Mouse (Mus musculus) thymus, adult 18-20 months (tissue): ENCODE measurements around the gene G3bp2.
"Not testable (repeated sequence)": the region's sequence is repeated elsewhere in the genome, so short reads cannot be mapped to it uniquely, and the experiment has no call there.

Experiments used
- DNase-seq, 2 experiments: peaks; one replicate each; pipeline ENCODE4 v3.0.0; 2022; ENCODE audit warnings: mixed read lengths in 2 of 2

Gene G3bp2

DNA sequence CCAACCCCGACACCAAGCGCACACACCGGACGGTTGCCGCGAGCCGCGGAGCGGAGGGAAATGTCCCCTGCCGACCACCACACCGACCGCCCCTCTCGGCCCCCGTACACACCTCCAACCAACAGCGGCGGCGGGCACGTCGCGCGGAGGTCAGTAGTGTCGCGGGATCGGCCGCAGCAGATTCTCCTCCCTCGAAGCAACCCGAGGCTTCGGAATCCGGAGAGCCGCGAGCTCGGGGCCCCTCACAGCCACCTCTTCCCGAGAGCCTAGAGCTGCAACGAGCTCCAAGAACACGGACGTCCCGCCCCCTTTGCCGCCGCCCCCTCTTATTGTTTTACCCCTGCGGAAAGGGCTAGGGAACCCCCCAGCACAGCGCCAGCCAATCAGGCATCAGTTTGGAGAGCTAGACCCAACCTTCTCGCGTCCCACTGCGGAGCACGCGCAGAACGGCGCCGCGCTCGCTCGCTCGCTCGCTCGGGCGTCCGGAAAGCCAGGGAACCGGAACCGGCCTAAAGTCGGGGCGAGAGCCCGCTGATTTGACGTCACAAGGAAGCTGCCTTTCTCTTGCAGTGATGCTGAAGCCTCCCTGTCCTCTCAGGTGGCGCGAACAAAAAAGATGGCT, at the start of gene G3bp2:
G3bp2 (minus strand) TSS at position 303 of the 622 bp plus-strand sequence.
- DNase-seq: peak; percentile 97 to 98

DNA sequence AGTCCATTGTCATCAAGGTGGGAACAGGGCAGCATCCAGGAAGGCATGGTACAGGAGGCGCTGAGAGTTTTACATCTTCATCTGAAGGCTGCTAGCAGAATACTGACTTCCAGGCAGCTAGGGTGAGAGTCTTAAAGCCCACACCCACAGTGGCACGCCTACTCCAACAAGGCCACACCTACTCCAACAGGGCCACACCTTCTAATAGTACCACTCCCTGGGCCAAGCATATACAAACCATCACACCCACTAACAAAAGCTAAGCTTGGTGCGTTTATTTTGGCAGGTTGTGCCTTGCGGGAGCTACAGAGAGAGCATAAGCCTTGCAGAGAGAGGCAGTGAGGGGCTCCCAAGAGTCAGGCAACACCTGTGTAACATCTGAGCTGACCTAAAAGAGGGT, 49.5 kb upstream of the G3bp2 start:
- DNase-seq: not testable (repeated sequence)

DNA sequence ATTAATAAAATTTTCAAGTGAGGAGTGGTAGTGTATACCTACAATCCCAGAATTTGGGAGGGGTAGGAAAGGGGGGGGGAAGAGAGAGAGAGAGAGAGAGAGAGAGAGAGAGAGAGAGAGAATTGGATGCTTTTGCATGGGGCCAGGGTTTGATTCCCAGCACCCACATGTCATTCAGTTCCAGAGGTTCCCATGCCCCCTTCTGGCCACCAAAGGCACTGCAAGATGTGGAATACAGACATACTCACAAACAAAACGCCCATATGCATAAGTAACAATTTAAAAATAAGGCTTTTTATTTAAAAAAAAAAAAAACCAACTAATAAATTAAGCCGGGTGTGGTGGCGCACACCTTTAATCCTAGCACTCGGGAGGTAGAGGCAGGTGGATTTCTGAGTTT, 48.6 kb upstream of the G3bp2 start:
- no peak for DNase-seq

DNA sequence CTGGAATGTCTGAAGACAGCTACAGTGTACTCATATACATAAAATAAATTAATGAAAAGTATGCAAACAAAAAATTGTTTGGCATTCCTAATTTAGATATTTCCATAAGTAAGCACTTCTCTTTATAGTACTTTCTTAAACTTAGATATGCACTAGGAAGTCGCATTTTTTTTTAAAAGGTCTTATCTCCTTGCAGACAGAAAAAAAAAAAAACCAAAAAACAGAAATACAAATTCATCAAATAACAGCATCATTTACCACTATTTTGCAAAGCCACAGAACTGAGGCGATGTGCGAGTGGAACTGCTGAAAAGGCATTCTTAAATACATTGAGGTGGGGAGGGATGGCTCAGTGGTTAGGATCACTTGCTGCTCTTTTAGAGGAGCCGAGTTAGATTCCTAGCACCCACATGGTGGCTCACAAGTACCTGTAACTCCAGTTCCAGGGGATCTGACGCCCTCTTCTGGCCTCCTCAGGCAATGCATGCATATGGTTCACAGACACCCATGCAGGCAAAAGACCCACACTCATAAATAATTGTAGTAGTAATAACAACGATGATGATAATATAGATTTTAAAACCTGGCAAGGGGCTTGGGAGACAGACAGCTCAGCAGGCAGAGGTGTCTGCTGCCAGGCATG, 46.6 kb upstream of the G3bp2 start:
- no peak for DNase-seq

DNA sequence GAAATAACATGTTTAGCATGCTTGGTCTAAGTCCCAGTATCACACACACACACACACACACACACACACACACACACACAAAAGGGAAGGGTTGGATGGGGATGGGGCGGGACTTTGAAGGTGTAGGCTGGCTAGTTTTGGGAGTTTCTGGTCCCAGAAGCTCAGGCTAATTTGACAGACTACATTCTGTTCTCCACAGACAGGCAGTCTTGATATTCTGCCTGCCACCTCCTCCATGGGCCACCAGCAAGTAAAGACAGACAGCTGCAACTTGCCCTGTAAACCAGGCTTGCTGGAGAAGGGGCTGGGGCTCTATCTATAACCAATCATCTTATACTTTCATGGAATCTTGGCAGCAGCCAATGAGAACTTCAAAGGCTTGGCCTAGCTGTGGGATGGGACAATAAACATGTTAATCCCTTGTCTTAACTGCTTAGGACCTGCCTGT, 45.8 kb upstream of the G3bp2 start:
- no peak for DNase-seq

DNA sequence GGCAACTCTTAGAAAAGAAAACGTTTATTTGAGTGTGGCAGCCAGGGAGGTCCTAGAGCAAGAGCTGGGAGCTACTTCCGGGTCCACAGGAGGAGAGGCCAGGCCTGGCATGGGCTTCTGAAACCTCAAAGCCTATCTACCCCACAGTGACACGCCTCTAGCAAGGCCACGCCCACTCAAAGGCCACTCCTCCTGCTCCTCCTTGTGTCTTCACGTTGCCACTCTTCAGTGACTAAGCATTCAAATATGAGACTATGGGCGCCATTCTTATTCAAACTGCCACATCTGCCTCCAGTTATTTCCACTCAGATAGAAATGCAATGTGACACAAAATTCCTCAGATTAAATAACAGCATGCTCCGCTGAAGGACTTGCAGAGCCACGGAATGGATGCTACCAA, 45.1 kb upstream of the G3bp2 start:
- DNase-seq: peak in 1 of 2 experiments; percentile 31

DNA sequence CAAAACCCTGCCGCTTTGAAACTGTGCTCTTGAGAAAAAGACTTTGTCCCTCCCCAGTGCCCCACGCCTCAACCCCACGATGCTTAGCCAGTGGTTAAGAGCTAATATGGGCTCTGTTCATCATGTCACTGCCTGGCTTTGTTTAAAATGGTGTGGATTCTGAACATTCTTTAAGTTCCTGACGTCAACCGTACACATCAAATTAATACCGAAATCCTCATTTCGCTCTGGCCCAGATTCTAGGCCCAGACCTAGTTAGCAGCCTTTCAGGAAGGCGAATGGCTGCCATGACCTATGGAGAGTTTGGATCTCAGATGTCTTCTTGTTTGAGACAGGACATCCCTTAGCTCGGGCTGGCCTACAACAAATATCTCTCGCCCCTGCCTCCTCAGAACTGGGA, 44.2 kb upstream of the G3bp2 start:
- DNase-seq: no peak

DNA sequence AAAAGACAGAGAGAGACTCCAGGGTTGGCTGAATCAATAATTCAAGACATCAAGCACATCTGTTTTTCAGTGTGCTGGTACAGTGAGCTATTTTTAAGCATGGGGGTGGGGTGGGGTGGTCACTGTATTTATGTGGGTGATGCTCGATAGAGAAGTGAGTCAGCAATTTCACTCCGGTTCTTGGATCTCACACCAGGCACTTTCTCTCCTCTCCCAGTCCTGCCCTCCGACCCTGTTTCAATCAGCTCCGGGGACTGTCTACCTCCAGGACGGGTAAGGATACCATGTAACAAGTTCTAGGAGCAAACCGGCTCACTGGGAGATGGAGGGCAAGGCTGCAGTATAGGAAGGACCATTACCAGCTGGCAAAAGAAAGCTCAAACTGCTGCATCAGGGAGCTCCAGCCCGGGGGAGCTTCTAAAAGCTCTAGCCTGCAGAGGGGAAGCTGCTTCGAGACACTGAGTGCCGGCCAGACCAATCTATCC, 43.7 kb upstream of the G3bp2 start:
- no peak for DNase-seq

DNA sequence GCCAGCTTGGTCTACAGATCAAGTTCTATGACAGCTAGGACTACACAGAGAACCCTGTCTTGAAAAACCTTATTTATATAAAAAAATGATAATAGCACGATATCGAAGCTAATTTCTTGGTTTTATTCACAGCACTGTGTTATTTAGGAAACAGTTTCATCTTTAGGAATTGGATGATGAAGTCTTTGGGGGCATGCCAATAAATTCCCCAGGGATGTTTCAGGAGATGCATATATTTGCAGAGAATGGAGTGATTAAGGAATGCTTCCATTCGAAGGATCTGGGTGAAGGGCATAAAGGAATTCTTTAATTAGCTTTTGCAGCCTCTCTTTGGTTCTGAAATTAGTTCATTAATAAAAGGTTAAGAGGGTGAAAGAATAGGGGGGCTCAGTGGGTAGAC, 41.9 kb upstream of the G3bp2 start:
- DNase-seq: no peak

DNA sequence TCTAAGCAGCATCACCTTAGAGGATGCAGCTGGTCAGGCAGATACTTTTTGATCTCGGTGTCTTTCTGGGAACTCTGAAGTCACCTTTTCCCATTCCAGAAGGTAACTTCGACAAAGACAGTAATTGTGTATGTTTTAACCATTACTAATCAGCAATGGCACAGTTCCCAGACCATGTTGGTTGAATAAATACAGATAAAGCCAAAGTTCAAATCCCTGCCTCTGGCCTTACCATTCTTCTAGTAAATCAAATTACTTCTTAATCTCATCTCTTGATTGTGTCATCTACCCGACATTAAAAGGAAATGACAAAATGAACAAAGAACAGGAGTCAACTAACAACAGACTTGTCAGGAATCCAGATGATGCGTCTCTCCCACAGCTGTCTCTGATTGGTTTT, 38.1 kb upstream of the G3bp2 start:
- no peak for DNase-seq

DNA sequence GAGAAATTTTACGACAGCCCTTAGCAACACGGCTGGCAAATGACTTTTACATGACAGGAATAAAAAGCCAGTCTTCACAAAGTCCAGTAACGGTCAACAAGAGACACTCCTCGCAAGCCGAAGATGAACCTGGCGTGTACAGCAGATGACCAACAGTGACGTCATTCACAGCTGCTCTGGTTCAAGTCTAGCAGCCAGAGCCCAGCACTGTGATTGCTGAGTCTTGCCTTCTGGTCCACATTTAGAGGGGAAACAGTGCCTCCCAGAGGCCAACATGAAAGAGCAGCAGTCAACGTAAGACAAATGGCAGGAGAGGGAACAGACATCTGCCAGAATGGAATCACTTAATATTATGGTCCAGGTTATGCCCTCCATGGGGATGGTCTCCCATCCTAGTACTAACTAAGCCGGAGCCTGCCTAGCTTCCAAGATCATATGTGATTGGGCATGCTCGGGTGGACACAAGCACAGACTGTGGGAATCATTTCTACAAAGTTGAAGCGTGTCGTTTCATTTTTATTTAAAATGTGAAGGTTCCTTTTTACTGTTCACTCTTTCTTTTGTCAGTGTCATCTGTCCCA, 34.4 kb upstream of the G3bp2 start:
- DNase-seq: peak; percentile 35 to 36

DNA sequence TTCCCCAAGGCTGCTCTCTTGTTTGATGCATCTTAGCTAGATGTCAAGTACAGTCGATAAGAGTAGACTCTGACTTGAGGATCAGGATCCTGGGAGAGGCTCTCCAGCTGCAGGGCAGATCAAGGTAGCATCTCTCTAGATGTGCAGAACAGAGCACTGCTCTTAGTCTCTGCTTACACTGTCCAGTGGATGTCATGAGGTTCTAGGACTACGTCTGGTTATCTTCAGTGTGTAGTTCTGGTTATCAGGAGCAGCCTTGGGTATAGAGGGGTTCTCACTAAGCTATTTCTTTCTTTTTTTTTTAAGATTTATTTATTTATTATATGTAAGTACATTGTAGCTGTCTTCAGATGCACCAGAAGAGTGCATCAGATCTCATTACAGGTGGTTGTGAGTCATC, 31.4 kb upstream of the G3bp2 start:
- DNase-seq: no peak

DNA sequence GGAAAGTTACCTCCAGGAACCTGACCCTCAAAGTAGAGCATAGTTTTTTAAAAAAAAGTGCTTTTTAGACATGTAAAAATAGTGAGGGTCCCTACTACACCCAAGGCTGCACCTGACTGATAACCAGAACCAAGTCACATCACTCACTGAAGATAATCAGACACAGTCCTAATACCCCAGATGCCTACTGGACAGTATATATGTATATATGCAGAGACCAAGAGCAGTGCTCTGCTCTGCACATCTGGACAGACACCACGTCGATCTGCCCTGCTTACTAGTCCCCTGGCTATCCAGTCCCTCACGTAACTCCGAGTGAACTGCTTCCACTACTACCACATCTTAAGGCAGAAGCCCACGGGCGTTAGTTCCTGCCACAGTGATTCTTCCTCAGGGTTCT, 30.7 kb upstream of the G3bp2 start:
- no peak for DNase-seq

DNA sequence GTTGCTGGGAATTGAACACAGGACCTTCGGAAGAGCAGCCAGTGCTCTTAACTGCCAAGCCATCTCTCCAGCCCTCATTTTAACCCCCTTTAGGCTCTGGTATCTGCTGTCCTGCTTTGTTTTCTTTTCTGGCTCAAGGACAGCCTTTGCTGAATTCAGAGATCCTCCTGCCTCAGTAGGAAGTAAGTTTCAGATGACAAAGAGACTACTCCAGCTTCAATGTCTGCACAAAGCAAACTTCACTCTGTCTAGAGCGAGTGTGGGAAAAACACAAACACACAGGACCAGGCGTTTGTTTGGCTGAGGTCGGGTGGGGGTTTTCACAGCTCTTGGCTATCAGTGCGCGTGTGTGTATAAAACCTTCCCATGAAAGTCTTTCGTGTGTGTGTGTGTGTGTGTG, 30.0 kb upstream of the G3bp2 start:
- DNase-seq: no peak

DNA sequence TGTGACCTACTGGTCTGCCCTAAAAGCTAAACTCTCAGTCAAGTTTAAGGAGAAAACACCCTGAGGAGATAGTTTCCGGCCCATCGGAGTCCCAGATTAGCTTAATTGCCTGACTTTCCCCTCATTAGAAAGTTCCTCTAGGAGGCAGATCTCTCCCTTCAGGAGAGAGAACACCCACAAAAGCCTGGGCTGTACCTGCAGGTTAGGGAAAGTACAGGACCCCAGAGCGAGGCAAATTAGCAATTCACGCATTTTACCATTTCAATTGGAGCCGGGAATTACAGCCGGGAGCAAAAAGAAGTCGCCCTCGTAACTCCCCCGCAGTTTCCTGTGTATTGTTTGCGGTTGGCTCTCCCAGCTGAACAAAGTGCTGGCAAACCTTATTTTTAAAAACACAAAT, 29.1 kb upstream of the G3bp2 start:
- no peak for DNase-seq

DNA sequence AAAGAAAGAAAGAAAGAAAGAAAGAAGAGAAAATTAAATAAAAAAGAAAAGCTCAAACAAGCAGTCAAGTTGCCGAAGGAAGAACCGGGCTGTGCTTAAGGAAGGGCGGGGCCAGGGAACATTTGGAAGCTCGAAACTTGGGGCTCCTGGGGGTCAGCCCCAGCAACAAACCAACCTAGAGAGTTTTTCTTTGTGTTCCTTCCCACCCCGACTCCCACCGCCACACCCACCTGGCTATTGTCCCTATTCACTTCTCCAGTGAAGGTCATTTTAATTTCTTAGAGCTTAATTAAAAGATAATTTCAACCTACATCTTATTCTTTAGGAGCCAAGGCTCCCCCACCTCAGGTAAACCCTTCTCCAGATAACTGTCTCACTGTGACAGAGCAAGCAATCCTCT, 28.7 kb upstream of the G3bp2 start:
- DNase-seq: no peak

DNA sequence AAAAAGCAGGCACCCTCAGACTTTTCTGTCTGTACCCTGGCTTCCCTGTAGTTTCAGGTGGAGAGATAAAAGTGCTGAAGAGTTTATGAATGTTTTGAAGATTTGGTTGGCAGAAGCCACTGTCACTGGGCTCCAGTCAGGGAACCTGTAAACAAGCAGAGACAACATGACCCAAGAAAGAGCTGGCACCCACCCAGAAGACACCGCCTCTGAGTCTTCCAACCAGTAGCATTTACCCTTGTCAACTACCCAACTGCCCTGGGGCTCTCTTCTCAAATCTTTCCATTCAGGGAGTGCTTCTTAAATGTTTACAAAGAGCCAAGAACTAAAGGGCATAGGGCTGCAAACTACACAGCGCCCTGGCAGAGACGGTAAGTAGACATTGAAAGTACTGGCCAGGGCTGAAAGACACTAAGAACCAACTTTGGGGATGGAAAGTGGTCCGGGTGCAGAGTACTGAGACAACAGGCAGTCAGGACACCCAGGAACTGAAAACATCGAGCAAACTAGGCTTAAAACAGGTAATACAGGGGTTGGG, 27.4 kb upstream of the G3bp2 start:
- no peak for DNase-seq

DNA sequence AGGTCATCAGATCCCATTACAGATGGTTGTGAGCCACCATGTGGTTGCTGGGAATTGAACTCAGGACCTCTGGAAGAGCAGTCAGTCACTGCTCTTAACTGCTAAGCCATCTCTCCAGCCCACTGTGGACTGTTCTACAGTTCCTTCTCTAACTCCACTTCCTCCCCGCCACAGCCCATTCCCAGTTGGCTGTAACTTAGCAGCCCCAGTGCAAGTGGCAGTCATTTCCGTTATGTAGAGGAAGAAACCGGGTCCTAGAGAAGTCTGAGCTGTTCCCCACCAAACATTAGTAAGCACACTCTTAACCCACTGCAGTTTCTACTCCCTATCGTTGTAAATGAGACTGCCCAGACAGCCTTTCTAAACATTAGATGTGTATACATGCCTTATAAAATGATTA, 23.8 kb upstream of the G3bp2 start:
- DNase-seq: no peak

DNA sequence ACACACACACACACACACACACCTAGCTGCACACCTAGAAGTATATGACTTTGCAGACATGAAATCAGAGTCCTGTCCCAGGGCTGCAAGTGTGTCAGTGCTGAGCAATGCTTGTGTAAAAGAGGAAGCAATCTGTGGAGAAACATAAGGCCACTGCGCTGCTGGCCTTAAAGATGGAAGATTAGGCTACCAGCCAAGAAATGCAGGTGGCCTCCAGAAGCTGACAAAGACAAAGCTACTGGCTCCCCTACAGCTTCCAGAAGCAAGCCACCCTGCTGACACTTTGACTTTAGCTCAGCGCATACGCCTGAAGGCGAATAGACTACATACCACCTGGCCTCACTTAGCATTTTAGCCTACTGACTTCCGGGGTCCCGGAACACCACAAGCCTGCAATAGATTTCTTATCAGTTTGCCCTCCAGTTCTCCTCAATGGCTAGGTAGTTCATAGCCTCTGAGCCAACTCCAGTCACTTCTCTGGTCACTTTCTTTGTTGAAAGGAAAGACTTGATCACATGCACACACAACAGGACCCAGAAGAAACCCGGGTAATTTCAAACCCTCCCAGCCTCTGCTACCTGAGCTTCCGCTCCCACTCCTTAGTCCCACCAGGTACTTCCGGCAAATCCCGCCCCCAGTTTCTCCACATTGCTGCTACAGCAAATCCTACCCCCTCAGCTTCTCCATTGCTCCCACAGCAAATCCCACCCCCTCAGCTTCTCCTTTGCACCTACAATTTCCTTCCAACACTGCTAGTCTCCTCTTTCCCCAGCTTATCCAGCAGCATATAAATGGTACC, 23.0 kb upstream of the G3bp2 start:
- DNase-seq: peak; percentile 21 to 41

DNA sequence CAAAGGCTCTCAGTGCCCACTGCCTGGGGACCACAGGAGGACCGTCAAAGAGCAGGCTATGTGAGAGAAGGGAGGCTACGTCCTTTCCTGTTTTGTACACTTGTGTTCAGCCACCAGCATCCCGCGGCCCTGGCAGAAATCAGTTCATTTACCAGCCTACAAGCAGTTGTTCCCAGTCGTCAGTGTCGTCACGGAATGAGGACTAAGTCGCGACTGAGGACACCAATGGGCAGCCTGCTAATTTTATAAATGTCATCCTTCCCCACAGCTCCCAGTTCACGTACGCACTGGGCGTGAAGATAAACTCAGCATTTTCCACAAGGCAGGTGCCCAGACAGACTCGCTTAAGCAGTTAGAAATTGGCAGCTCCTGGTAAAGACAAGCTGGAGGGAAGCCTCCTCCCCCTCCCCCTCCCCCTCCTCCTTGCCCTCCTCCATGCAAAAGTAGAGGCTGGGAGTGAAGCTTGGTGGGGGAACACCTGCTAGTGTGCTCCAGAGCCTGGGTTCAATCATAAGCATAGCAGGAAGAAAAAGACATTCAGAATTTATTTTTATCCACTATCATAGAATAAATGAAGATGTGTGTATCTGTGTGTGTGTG, 20.4 kb upstream of the G3bp2 start:
- no peak for DNase-seq

DNA sequence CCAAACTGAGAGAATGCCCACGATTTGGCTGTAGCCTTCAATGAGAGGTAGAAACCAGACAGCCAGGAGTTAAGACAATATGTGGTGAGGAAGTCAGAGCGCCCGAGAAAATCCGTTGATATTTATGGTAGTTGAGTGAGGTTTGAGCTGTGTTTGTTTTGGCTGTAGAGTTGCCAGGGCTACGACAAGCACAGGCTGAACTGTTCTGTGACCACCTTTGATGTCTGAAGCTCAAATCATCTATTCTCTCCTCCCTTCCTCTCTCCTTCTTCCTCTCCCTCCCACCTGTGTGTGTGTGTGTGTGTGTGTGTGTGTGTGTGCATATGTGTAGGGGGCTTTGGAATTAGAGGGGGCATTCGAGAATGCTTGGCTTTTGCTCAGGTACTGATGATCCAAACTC, 19.5 kb upstream of the G3bp2 start:
- DNase-seq: no peak

DNA sequence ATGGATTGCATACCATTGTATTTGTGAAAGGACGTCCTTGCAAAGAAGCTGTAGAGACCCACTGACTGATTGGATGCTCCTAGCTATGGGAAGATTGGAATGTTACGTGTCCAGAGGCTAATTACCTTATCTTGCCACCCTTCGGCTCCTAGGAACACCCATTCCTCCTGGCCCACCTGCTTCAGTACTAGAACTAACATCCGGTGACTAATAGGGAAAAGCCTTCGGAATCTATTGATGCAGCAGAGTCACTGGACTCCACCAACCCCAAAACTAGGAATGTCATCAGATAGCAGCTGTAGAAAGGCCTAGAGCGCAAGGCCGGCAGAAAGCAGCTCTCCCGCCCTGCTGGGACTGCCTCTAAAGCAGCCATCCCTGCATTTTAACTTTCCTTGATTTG, 18.1 kb upstream of the G3bp2 start:
- no peak for DNase-seq
